Mouse (Mus musculus) heart, postnatal 0 days (tissue): Measurements from ENCODE around the gene 1700012B09Rik.

Source experiments
- CTCF ChIP-seq: IDR thresholded peaks from 2 replicates; pipeline ENCODE4 v1.5.1; 2016; ENCODE audit warnings: antibody characterized with exemption, control low read depth, low read depth
- EP300 ChIP-seq: IDR thresholded peaks from 2 replicates; pipeline ENCODE4 v1.6.1; 2016; ENCODE audit warnings: antibody characterized with exemption, low read depth

- TF ChIP-seq EP300 (no peak), CTCF (no peak)
These were observed 31.2 kb downstream of the 1700012B09Rik start for GRCm38 (mm10) chr9:14739498-14740150.
